Mouse (Mus musculus): ENCODE data around the gene Zfp398. TPM values are rescaled to one million over a fixed set of nuclear protein-coding genes. Genes with fewer than 3 reads are reported as not detected.

Zfp398 gene
- total and polyA plus RNA-seq, 2 experiments from 2014 or later: 2.9 to 9.1 TPM

GRCm38 (mm10) chr6:47904361-47904760 is 68.9 kb downstream of the Zfp398 start:
- ATAC-seq (ENCODE audit: insufficient read depth, low read depth): no peak
- 64% methylated on average over 19 of the region's 19 CpGs for WGBS

GRCm38 (mm10) chr6:47904917-47905695 is 69.6 kb downstream of the Zfp398 start:
- no peak for ATAC-seq (ENCODE audit: insufficient read depth, low read depth)
- no peak overlapping the region for H3K4me3 ChIP-seq (ENCODE audit: low read depth, low read length)
- 81% methylated on average over 44 of the region's 44 CpGs for WGBS
- H3K4me1 ChIP-seq (ENCODE audit: control insufficient read depth, insufficient read depth): no peaks in the 10 kb centered on the region
- peaks cover 75% of the 10 kb centered on the region for H3K36me3 ChIP-seq (replicated peaks; ENCODE audit: control insufficient read depth, insufficient read depth, low read length)
- H3K4me2 ChIP-seq (ENCODE audit: low read depth, low read length): no peak overlapping the region
- H3K27ac ChIP-seq (ENCODE audit: low read depth): no peak overlapping the region
- no peaks in the 10 kb centered on the region for H3K27me3 ChIP-seq (ENCODE audit: control insufficient read depth, insufficient read depth, low read length)
- no peaks in the 10 kb centered on the region; the same call in 1 of the 2 replicates for H3K9me3 ChIP-seq (replicated peaks; ENCODE audit: control insufficient read depth, low read length)
- TF ChIP-seq EP300 (IDR thresholded peaks at IDR 0.05; ENCODE audit: low read depth) (no peak), CTCF (IDR thresholded peaks at IDR 0.05; ENCODE audit: low read depth) (no peak)
- DNase-seq (ENCODE audit: low spot score): no peak
- no peak overlapping the region for H3K9ac ChIP-seq (replicated peaks; ENCODE audit: low read depth, low read length)

More at GRCm38 (mm10) chr6:47904361-47904760, 68.9 kb downstream of the Zfp398 start:
- Histone ChIP-seq H3K27me3 (ENCODE audit: control insufficient read depth, insufficient read depth, low read length) (no peaks in the 10 kb centered on the region), H3K27ac (ENCODE audit: low read depth) (no peak overlapping the region), H3K36me3 (replicated peaks; ENCODE audit: control insufficient read depth, insufficient read depth, low read length) (peaks cover 83% of the 10 kb centered on the region), H3K9ac (replicated peaks; ENCODE audit: low read depth, low read length) (no peak overlapping the region), H3K4me2 (ENCODE audit: low read depth, low read length) (no peak overlapping the region), H3K4me3 (ENCODE audit: low read depth, low read length) (no peak overlapping the region), H3K4me1 (ENCODE audit: control insufficient read depth, insufficient read depth) (no peaks in the 10 kb centered on the region), H3K9me3 (replicated peaks; ENCODE audit: control insufficient read depth, low read length) (no peaks in the 10 kb centered on the region; the same call in 1 of the 2 replicates)
- DNase-seq (ENCODE audit: low spot score): no peak
- TF ChIP-seq EP300 (IDR thresholded peaks at IDR 0.05; ENCODE audit: low read depth) (no peak), CTCF (IDR thresholded peaks at IDR 0.05; ENCODE audit: low read depth) (no peak)

- H3K9me3 ChIP-seq (replicated peaks; ENCODE audit: control insufficient read depth, low read length): no peaks in the 10 kb centered on the region; the same call in 1 of the 2 replicates
- 90% methylated on average over 5 of the region's 5 CpGs for WGBS
- DNase-seq (ENCODE audit: low spot score) (no peak), ATAC-seq (ENCODE audit: insufficient read depth, low read depth) (no peak)
- H3K36me3 ChIP-seq (replicated peaks; ENCODE audit: control insufficient read depth, insufficient read depth, low read length): peaks cover 64% of the 10 kb centered on the region
- no peaks in the 10 kb centered on the region for H3K27me3 ChIP-seq (ENCODE audit: control insufficient read depth, insufficient read depth, low read length)
- no peaks in the 10 kb centered on the region for H3K4me1 ChIP-seq (ENCODE audit: control insufficient read depth, insufficient read depth)
- H3K4me3 ChIP-seq (ENCODE audit: low read depth, low read length): no peak overlapping the region
- no peak for TF ChIP-seq EP300 (IDR thresholded peaks at IDR 0.05; ENCODE audit: low read depth)
- TF ChIP-seq CTCF (IDR thresholded peaks at IDR 0.05; ENCODE audit: low read depth): no peak
- H3K4me2 ChIP-seq (ENCODE audit: low read depth, low read length): no peak overlapping the region
- no peak overlapping the region for H3K9ac ChIP-seq (replicated peaks; ENCODE audit: low read depth, low read length)
- H3K27ac ChIP-seq (ENCODE audit: low read depth): no peak overlapping the region
Observed at GRCm38 (mm10) chr6:47906326-47906725, 70.9 kb downstream of the Zfp398 start.

GRCm38 (mm10) chr6:47909007-47909406 is 73.5 kb downstream of the Zfp398 start:
- peaks cover 40% of the 10 kb centered on the region for H3K36me3 ChIP-seq (replicated peaks; ENCODE audit: control insufficient read depth, insufficient read depth, low read length)
- H3K4me2 ChIP-seq (ENCODE audit: low read depth, low read length): no peak overlapping the region
- H3K4me3 ChIP-seq (ENCODE audit: low read depth, low read length): no peak overlapping the region
- no peak overlapping the region for H3K27ac ChIP-seq (ENCODE audit: low read depth)
- H3K9me3 ChIP-seq (replicated peaks; ENCODE audit: control insufficient read depth, low read length): no peaks in the 10 kb centered on the region; the same call in 1 of the 2 replicates
- 60% methylated on average over 1 of the region's 1 CpGs for WGBS
- no peaks in the 10 kb centered on the region for H3K4me1 ChIP-seq (ENCODE audit: control insufficient read depth, insufficient read depth)
- TF ChIP-seq EP300 (IDR thresholded peaks at IDR 0.05; ENCODE audit: low read depth) (no peak), CTCF (IDR thresholded peaks at IDR 0.05; ENCODE audit: low read depth) (no peak)
- no peaks in the 10 kb centered on the region for H3K27me3 ChIP-seq (ENCODE audit: control insufficient read depth, insufficient read depth, low read length)
- ATAC-seq (ENCODE audit: insufficient read depth, low read depth) (no peak), DNase-seq (ENCODE audit: low spot score) (no peak)
- no peak overlapping the region for H3K9ac ChIP-seq (replicated peaks; ENCODE audit: low read depth, low read length)

- H3K27me3 ChIP-seq (ENCODE audit: control insufficient read depth, insufficient read depth, low read length): no peaks in the 10 kb centered on the region
- 64% methylated on average over 1 of the region's 1 CpGs for WGBS
- no peak overlapping the region for H3K9ac ChIP-seq (replicated peaks; ENCODE audit: low read depth, low read length)
- TF ChIP-seq EP300 (IDR thresholded peaks at IDR 0.05; ENCODE audit: low read depth) (no peak), CTCF (IDR thresholded peaks at IDR 0.05; ENCODE audit: low read depth) (no peak)
- ATAC-seq (ENCODE audit: insufficient read depth, low read depth) (no peak), DNase-seq (ENCODE audit: low spot score) (no peak)
- H3K4me3 ChIP-seq (ENCODE audit: low read depth, low read length): no peak overlapping the region
- H3K4me1 ChIP-seq (ENCODE audit: control insufficient read depth, insufficient read depth): no peaks in the 10 kb centered on the region
- peaks cover 13% of the 10 kb centered on the region; the same call in 1 of the 2 replicates for H3K36me3 ChIP-seq (replicated peaks; ENCODE audit: control insufficient read depth, insufficient read depth, low read length)
- H3K9me3 ChIP-seq (replicated peaks; ENCODE audit: control insufficient read depth, low read length): no peaks in the 10 kb centered on the region
- H3K27ac ChIP-seq (ENCODE audit: low read depth): no peak overlapping the region
- H3K4me2 ChIP-seq (ENCODE audit: low read depth, low read length): no peak overlapping the region
Observed at GRCm38 (mm10) chr6:47911650-47912049, 76.2 kb downstream of the Zfp398 start.
